Mouse (Mus musculus) midbrain, embryonic 14.5 days (tissue): ENCODE measurements around the gene Ppp4c. TPM values are rescaled to one million over a fixed set of nuclear protein-coding genes. Genes with fewer than 3 reads are reported as not detected.

Experiments used
- ATAC-seq: fragments of 200-750 bp; cut with Nextera tagmentation; 2 replicates; pipeline ENCODE4 v1.8.0; 2017; ENCODE audit warnings: moderate number of reproducible peaks, moderate library complexity; ENCODE audit not compliant: low FRiP score, low TSS enrichment
- DNase-seq: peaks from one replicate; pipeline ENCODE4 v3.0.0-alpha.2; 2015
- H3K27ac ChIP-seq: fragments of 300-500 bp; sonication (generic); replicated peaks from 2 replicates; pipeline ENCODE4 v1.5.1; 2014; ENCODE audit warnings: mild to moderate bottlenecking, low read depth, low read length, moderate library complexity
- H3K27me3 ChIP-seq: fragments of 300-500 bp; sonication (generic); 2 replicates; pipeline ENCODE4 v1.6.1; 2014; ENCODE audit warnings: low read length, control low read depth, mixed read lengths; ENCODE audit not compliant: control insufficient read depth, insufficient read depth
- H3K36me3 ChIP-seq: fragments of 300-500 bp; sonication (generic); 2 replicates; pipeline ENCODE4 v1.6.1; 2014; ENCODE audit warnings: low read length, control low read depth; ENCODE audit not compliant: control insufficient read depth, insufficient read depth
- H3K4me1 ChIP-seq: fragments of 300-500 bp; sonication (generic); 2 replicates; pipeline ENCODE4 v1.6.1; 2014; ENCODE audit warnings: mild to moderate bottlenecking, antibody characterized with exemption, low read length, control low read depth; ENCODE audit not compliant: control insufficient read depth, insufficient read depth
- H3K4me2 ChIP-seq: fragments of 300-500 bp; sonication (generic); 2 replicates; pipeline ENCODE4 v1.6.1; 2014; ENCODE audit warnings: mild to moderate bottlenecking, low read length, moderate library complexity
- H3K4me3 ChIP-seq: fragments of 300-500 bp; sonication (generic); replicated peaks from 2 replicates; pipeline ENCODE4 v1.5.1; 2014; ENCODE audit warnings: low read depth, low read length
- H3K9ac ChIP-seq: fragments of 300-500 bp; sonication (generic); replicated peaks from 2 replicates; pipeline ENCODE4 v1.6.1; 2014; ENCODE audit warnings: mild to moderate bottlenecking, low read length, moderate library complexity
- H3K9me3 ChIP-seq: fragments of 300-500 bp; sonication (generic); 2 replicates; pipeline ENCODE4 v1.6.1; 2016; ENCODE audit warnings: low read length, control low read depth, mixed read lengths; ENCODE audit not compliant: control insufficient read depth
- WGBS: fragments of 180-500 bp; shearing (Covaris S2); extraction: QIAGEN DNeasy Blood & Tissue Kit; methylation state at CpG from one replicate; pipeline ENCODE4 v1.1.7; 2014; 5-methylcytosine and 5-hydroxymethylcytosine counted together
- polyA plus RNA-seq: library from polyadenylated mRNA; unstranded; fragments of >200 nt; fragmentation: Nextera tagmentation; extraction: Ambion mirVana; gene quantifications from 2 replicates; pipeline ENCODE4 v1.2.1, GENCODE M21; 2014

The Ppp4c gene
- polyA plus RNA-seq, 1 experiment from 2014 or later = 212 TPM

DNA sequence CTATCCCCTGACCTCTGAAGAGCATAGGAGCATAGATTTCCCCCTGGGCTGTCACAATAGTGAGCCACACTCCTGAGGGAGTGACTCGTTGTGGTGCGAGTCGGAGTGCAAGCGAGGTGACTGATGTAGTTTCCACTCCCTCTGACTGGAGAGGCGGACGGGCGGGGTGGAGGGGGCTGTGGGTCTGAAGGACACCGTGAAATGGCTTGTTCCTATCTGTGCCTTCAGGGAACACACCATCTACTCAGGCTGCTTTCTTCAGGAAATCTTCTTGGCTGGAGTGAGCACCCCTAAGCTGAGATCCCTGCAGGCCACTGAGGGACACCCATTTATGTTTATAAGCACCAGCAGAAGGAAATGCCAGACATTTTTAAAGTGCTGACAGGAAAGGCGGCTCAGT is 30.4 kb upstream of the Ppp4c start:
- 7% methylated on average over 9 of the region's 9 CpGs for WGBS
- no peaks in the 10 kb centered on the region for H3K9me3 ChIP-seq
- no peaks in the 10 kb centered on the region for H3K27me3 ChIP-seq
- peak overlapping the region; percentile 66 for H3K4me2 ChIP-seq
- 0 out of 2 replicates have a peak, but pooled peaks have one; percentile 16 for ATAC-seq
- peaks cover 11% of the 10 kb centered on the region; the same call in 1 of the 2 replicates for H3K36me3 ChIP-seq
- H3K4me3 ChIP-seq = peak overlapping the region; percentile 67
- peaks cover 27% of the 10 kb centered on the region for H3K4me1 ChIP-seq
- DNase-seq = peak; percentile 47
- H3K9ac ChIP-seq = peak overlapping the region; percentile 73
- peak overlapping the region; percentile 91 for H3K27ac ChIP-seq

DNA sequence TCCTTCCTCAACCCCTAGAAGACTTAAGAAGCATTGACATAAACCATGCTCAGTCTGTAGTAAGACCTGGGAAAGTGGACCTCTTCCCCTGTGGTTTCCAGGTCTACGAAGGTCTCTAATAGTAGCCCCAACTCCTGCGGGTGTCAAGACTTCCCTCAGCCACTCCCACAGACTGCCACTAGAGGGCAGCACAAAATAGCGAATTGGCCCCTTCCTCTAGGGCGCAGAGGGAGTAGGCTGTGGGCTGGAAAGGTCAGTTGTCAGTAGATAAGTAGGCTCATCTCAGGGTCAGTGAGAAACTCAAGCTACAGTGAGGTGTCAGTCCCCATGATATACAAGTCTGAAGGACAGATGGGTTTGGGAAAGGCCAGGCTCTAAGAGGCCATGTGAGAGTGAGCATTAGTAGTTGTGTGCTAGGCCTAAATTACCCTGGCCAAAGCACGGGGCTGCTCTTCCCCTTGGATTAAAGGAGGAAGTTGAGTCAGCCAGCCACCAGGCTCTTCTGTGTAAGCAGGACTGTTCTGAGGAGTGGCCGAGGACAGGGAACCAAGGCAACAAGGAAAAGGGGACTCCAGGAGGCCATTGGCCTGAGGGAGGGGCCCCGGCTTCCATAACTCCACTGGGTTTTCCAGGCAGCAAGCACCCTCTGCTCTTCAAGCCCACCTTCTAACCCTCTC is 29.7 kb upstream of the Ppp4c start:
- Histone ChIP-seq H3K4me2 (peak overlapping the region; percentile 66), H3K27me3 (no peaks in the 10 kb centered on the region), H3K27ac (peak overlapping the region; percentile 91), H3K9ac (peak overlapping the region; percentile 73), H3K9me3 (no peaks in the 10 kb centered on the region), H3K36me3 (0 out of 2 replicates have a peak, but pooled peaks cover 6% of the 10 kb centered on the region), H3K4me1 (peaks cover 27% of the 10 kb centered on the region), H3K4me3 (peak overlapping the region; percentile 67; the same call in 1 of the 2 replicates)
- DNase-seq (peak; percentile 92), ATAC-seq (no peak)
- 24% methylated on average over 7 of the region's 7 CpGs for WGBS

DNA sequence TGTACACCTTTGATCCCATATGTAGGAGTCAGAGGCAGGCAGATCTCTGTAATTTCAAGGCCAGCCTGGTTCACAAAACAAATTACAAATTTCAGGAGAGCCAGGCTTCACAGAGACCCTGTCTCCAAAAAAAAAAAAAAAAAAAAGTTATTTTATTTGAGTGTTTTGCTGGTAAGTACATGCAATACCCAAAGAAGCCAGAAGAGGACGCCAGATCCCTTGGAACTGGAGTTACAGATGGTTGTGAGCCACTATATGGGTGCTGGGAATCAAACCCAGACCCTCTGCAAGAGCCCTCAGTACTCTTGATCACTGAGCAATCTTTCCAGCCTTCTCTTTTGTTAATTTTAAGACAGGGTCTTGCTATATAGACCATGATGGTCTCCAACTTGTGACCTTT is 26.5 kb upstream of the Ppp4c start:
- Histone ChIP-seq H3K9ac (no peak overlapping the region), H3K4me2 (no peak overlapping the region), H3K27me3 (no peaks in the 10 kb centered on the region), H3K27ac (no peak overlapping the region), H3K9me3 (no peaks in the 10 kb centered on the region), H3K4me1 (peaks cover 8% of the 10 kb centered on the region; the same call in 1 of the 2 replicates), H3K4me3 (no peak overlapping the region), H3K36me3 (no peaks in the 10 kb centered on the region)
- WGBS = 33% methylated on average over 1 of the region's 1 CpGs
- no peak for ATAC-seq
- DNase-seq = no peak

DNA sequence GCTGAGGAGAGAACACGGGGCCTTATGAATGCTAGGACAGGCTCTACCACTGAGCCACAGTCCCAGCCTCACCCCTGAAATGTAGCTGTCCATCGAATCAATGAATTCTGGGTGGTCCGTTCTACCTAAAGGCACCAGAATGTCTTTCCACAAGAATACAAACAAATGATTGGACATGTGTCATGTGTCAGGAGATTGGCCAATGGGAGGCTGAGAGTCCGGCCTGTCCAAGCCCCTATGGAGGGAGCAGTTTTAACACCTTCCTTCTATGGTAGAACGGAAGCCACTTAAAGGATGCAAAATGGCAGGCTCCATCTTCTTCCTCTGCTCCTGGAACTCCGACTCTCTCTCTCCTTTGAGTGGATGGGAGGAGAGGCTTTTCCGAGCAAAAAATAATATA is 25.3 kb upstream of the Ppp4c start:
- ATAC-seq = no peak

DNA sequence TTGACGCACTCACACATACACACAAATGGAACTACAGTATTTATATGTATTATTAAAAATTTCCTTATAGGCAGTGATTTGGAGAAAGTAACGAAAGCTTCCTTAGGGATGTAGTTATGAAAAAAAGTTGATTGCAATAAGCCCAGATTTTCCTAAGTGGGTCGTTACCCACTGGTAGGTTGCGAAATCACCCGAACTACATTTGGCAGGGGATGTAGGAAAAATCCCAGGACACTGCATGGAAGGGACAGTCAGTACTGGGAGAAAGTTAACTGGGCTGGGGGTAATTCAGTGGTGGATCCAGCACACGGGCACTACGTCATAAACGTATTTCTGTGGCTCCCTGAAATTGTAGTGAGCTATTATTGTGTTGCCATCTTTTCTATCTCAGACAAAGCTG is 24.2 kb upstream of the Ppp4c start:
- DNase-seq = no peak
- Histone ChIP-seq H3K36me3 (no peaks in the 10 kb centered on the region), H3K4me2 (no peak overlapping the region), H3K9ac (no peak overlapping the region), H3K27ac (no peak overlapping the region), H3K4me3 (no peak overlapping the region), H3K4me1 (no peaks in the 10 kb centered on the region), H3K27me3 (no peaks in the 10 kb centered on the region), H3K9me3 (no peaks in the 10 kb centered on the region)
- WGBS = 91% methylated on average over 8 of the region's 8 CpGs
- no peak for ATAC-seq

More for the DNA sequence above, 25.3 kb upstream of the Ppp4c start:
- 85% methylated on average over 7 of the region's 7 CpGs for WGBS
- H3K9ac ChIP-seq = no peak overlapping the region
- no peak overlapping the region for H3K4me2 ChIP-seq
- no peak for DNase-seq
- H3K27me3 ChIP-seq = no peaks in the 10 kb centered on the region
- no peaks in the 10 kb centered on the region for H3K9me3 ChIP-seq
- H3K36me3 ChIP-seq = no peaks in the 10 kb centered on the region
- no peak overlapping the region for H3K4me3 ChIP-seq
- H3K27ac ChIP-seq = no peak overlapping the region
- H3K4me1 ChIP-seq = peaks cover 7% of the 10 kb centered on the region; the same call in 1 of the 2 replicates

DNA sequence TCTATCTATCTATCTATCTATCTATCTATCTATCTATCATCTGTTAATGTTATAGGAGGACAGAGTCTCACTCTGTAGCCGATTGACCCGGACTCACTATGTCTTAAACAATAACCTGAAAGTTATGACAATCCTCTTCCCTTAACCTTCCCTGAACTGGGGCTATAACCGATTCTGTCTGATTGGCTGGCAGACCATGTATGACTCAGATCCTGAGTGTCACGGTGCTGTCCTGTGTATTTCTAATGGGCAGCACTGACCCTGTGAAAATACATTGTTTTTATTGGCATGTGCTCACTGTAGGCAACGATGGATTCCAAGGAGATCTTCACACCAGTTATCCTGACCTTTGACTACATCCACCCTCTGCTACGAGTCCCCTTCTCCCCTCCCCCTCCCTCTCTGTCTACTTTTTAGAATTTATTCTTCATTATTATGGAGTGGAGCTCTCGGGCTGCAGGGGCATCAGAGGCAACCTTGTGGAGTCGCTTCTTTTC is 23.5 kb upstream of the Ppp4c start:
- WGBS = 60% methylated on average over 8 of the region's 8 CpGs
- H3K9ac ChIP-seq = no peak overlapping the region
- DNase-seq = no peak
- no peaks in the 10 kb centered on the region for H3K36me3 ChIP-seq
- H3K4me1 ChIP-seq = no peaks in the 10 kb centered on the region
- no peak overlapping the region for H3K4me3 ChIP-seq
- H3K27me3 ChIP-seq = no peaks in the 10 kb centered on the region
- no peaks in the 10 kb centered on the region for H3K9me3 ChIP-seq
- no peak overlapping the region for H3K4me2 ChIP-seq
- no peak for ATAC-seq
- no peak overlapping the region for H3K27ac ChIP-seq

DNA sequence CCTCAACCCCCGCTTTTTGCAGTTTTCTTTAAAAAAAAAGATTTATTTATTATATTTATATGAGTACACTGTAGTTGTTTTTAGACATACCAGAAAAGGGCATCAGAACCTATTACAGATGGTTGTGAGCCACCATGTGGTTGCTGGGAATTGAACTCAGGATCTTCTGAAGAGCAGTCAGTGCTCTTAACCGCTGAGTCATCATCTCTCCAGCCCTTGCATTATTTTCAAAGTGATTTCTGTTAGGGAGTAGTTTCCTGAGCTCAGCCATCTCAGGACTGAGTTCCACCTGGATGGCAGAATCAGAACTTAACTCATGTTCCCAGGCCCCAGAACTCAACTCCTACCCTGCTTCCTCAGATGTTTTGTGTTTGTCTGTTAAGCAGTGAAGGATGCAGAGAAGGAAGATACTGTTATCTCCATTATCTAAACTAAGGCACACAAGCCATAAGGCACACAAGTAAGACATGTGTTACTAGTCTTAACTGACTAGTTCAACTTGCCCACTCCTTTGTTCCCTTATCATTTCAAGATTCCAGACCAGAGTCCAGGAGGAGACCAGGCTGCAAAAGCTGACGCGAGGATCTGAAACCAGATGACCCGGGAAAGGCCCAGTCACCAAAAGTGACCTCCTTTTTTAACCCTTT is 17.6 kb upstream of the Ppp4c start:
- Histone ChIP-seq H3K4me2 (peak overlapping the region; percentile 89; the same call in 1 of the 2 replicates), H3K27ac (no peak overlapping the region), H3K36me3 (no peaks in the 10 kb centered on the region), H3K9ac (no peak overlapping the region), H3K9me3 (no peaks in the 10 kb centered on the region), H3K4me3 (no peak overlapping the region; the same call in 1 of the 2 replicates), H3K27me3 (no peaks in the 10 kb centered on the region), H3K4me1 (peaks cover 13% of the 10 kb centered on the region)
- ATAC-seq (no peak), DNase-seq (no peak)
- WGBS = 75% methylated on average over 5 of the region's 5 CpGs

DNA sequence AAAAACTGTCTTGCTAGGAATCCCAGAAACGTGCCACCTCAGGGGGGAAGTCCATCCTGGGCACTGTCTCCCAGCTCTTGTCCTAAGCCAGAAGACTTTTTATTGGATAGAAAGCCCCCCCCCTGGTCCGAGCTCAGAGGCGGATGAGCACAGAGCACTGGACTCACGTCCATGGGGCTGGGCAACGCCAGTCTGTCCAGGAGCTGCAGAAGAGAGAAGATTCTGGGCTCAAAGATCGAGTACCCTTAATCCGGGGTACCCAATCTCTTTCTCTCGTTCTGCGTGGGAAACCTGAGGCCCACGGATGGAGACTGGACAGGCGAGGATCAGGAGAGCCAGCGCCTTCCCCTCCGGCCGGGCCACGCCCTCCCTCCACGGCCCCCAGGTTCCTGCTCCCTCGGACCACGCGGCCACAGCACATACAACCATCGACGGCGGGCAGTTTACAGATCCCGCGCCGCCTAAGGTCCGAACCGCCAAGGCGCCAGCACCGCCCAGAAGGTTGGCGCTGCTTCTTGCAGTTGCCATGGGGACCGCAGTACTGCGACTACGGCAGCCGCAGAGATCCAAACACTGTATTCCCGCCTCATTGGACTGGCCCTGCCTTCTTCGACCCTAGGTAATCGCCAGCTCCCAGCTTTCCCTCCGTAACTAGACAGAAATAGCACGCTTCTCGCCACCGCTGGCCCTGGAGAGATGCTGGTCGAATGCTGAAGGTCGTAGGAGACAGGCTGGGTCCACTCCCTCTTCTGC is 16.6 kb upstream of the Ppp4c start:
- H3K4me3 ChIP-seq = peak overlapping the region; percentile 68
- H3K27me3 ChIP-seq = no peaks in the 10 kb centered on the region
- peaks cover 13% of the 10 kb centered on the region for H3K4me1 ChIP-seq
- H3K27ac ChIP-seq = peak overlapping the region; percentile 66
- H3K36me3 ChIP-seq = no peaks in the 10 kb centered on the region
- peak; percentile 91 for ATAC-seq
- H3K4me2 ChIP-seq = peak overlapping the region; percentile 89
- DNase-seq = peak; percentile 92
- H3K9me3 ChIP-seq = no peaks in the 10 kb centered on the region
- under 1% methylated on average over 43 of the region's 43 CpGs for WGBS
- peak overlapping the region; percentile 74 for H3K9ac ChIP-seq
